Mouse (Mus musculus): ENCODE results near the gene Pnp. TPM values are rescaled to one million over a fixed set of nuclear protein-coding genes. Genes with fewer than 3 reads are reported as not detected.
"Not testable (repeated sequence)": the region's sequence is repeated elsewhere in the genome, so short reads cannot be mapped to it uniquely, and the experiment has no call there.

Gene Pnp
- polyA plus RNA-seq, 1 experiment from 2014 or later: 24.6 TPM

DNA sequence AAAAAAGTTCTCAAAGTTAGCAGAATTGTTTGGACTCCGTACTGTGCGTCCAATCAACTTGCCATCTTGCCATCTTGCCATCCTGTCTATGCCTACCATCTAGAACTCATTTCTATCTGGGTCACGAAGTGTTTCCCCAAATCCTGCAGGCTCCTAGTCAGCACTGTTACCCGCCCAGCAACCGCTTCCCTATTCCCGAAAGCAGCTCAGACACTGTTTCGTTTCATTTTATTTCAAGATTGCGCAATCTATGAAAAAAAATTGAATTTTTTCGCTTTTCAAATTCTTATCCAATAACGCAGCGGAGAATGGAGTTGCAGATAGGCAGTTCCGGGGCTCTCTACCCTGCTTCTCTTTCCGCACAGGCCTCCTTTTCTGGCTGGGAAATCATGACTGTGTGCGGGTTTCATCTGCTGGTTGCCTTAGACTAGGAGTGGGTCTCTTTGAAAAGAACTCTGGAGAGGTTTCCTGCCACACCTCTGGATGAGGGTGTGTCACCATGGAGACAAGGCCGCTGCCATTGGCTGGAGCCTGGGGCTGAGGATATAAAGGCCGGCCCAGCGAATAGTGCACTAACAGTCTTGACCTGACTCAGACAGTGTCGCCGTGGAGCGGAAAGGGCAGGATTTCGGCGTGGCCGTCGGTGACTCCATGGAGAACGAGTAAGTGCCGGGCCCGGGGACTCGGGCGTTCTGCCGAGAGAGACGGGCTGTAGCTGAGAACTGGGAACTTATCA lies 13.2 kb downstream of the Pnp start, which contains the start of gene Gm49342:
Gene Gm49342 (plus strand): TSS at position 586 of the 736 bp plus-strand sequence.
- H3K27me3 ChIP-seq (ENCODE audit: control insufficient read depth, insufficient read depth, low read length): no peaks in the 10 kb centered on the region
- peak within 1 kb of the TSS; percentile 34 for H3K4me3 ChIP-seq (replicated peaks; ENCODE audit: low read depth, low read length)
- 18% methylated on average over 31 of the region's 31 CpGs for WGBS
- H3K27ac ChIP-seq (replicated peaks; ENCODE audit: low read depth, low read length): peak within 1 kb of the TSS; percentile 81
- no peaks in the 10 kb centered on the region for H3K36me3 ChIP-seq (ENCODE audit: control insufficient read depth, insufficient read depth, low read length)
- H3K9ac ChIP-seq (replicated peaks; ENCODE audit: low read length): peak within 1 kb of the TSS; percentile 51
- no peaks in the 10 kb centered on the region for H3K4me1 ChIP-seq (ENCODE audit: control insufficient read depth, insufficient read depth, low read length)
- DNase-seq: peak; percentile 90
- peak within 1 kb of the TSS; percentile 53 for H3K4me2 ChIP-seq (ENCODE audit: low read length)
- H3K9me3 ChIP-seq (ENCODE audit: control insufficient read depth, low read length): no peaks in the 10 kb centered on the region
- peak; percentile 96 for ATAC-seq (ENCODE audit: low FRiP score, low TSS enrichment)

DNA sequence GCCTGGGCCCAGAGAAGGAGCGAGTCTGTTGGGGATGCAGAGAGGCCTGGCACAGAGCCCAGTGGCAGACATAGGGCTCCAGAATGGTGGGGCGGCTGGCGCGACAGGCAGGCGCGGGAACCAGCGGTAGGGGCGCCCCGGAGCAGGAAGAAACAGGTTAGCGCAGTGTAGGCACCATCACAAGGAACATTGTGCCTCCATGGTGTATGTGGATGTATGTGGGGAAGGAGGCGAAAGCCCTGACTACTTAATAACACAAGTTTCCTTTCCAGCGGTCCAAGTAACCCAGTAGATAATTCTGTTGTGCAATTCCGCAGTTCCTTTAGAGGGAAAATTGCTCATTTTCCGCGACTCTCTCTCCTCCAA lies 13.8 kb downstream of the Pnp start:
- H3K27me3 ChIP-seq (ENCODE audit: control insufficient read depth, insufficient read depth, low read length); H3K4me1 ChIP-seq (ENCODE audit: control insufficient read depth, insufficient read depth, low read length); H3K36me3 ChIP-seq (ENCODE audit: control insufficient read depth, insufficient read depth, low read length); H3K9me3 ChIP-seq (ENCODE audit: control insufficient read depth, low read length): not testable (repeated sequence)
- peak overlapping the region; percentile 51 for H3K9ac ChIP-seq (replicated peaks; ENCODE audit: low read length)
- H3K27ac ChIP-seq (replicated peaks; ENCODE audit: low read depth, low read length): peak overlapping the region; percentile 81
- peak; percentile 73 for DNase-seq
- 1% methylated on average over 15 of the region's 15 CpGs for WGBS
- peak overlapping the region; percentile 53 for H3K4me2 ChIP-seq (ENCODE audit: low read length)
- ATAC-seq (ENCODE audit: low FRiP score, low TSS enrichment): peak; percentile 96
- H3K4me3 ChIP-seq (replicated peaks; ENCODE audit: low read depth, low read length): peak overlapping the region; percentile 34

GRCm38 (mm10) chr14:50945081-50945480 lies 14.2 kb downstream of the Pnp start:
- not testable (repeated sequence) for H3K27me3 ChIP-seq (ENCODE audit: control insufficient read depth, insufficient read depth, low read length); DNase-seq; ATAC-seq (ENCODE audit: low FRiP score, low TSS enrichment); H3K36me3 ChIP-seq (ENCODE audit: control insufficient read depth, insufficient read depth, low read length); H3K9me3 ChIP-seq (ENCODE audit: control insufficient read depth, low read length); H3K4me1 ChIP-seq (ENCODE audit: control insufficient read depth, insufficient read depth, low read length)
- peak overlapping the region; percentile 81 for H3K27ac ChIP-seq (replicated peaks; ENCODE audit: low read depth, low read length)
- peak overlapping the region; percentile 53 for H3K4me2 ChIP-seq (ENCODE audit: low read length)
- 11% methylated on average over 6 of the region's 6 CpGs for WGBS
- peak overlapping the region; percentile 34 for H3K4me3 ChIP-seq (replicated peaks; ENCODE audit: low read depth, low read length)
- peak overlapping the region; percentile 51 for H3K9ac ChIP-seq (replicated peaks; ENCODE audit: low read length)

GRCm38 (mm10) chr14:50945526-50945925 lies 14.6 kb downstream of the Pnp start:
- not testable (repeated sequence) for H3K27ac ChIP-seq (replicated peaks; ENCODE audit: low read depth, low read length); H3K27me3 ChIP-seq (ENCODE audit: control insufficient read depth, insufficient read depth, low read length); H3K4me1 ChIP-seq (ENCODE audit: control insufficient read depth, insufficient read depth, low read length); ATAC-seq (ENCODE audit: low FRiP score, low TSS enrichment); H3K36me3 ChIP-seq (ENCODE audit: control insufficient read depth, insufficient read depth, low read length); DNase-seq; H3K9me3 ChIP-seq (ENCODE audit: control insufficient read depth, low read length)
- Histone ChIP-seq H3K9ac (replicated peaks; ENCODE audit: low read length) (0 out of 2 replicates have a peak overlapping the region, but pooled peaks have one; percentile 51), H3K4me3 (replicated peaks; ENCODE audit: low read depth, low read length) (peak overlapping the region; percentile 34), H3K4me2 (ENCODE audit: low read length) (peak overlapping the region; percentile 53)
- 33% methylated on average over 3 of the region's 3 CpGs for WGBS

- H3K27ac ChIP-seq (replicated peaks; ENCODE audit: low read depth, low read length): no peak overlapping the region
- H3K4me3 ChIP-seq (replicated peaks; ENCODE audit: low read depth, low read length): no peak overlapping the region
- H3K4me1 ChIP-seq (ENCODE audit: control insufficient read depth, insufficient read depth, low read length): no peaks in the 10 kb centered on the region
- 0 out of 2 replicates have a peak, but pooled peaks cover 6% of the 10 kb centered on the region for H3K36me3 ChIP-seq (ENCODE audit: control insufficient read depth, insufficient read depth, low read length)
- DNase-seq: no peak
- no peaks in the 10 kb centered on the region for H3K27me3 ChIP-seq (ENCODE audit: control insufficient read depth, insufficient read depth, low read length)
- no peak for ATAC-seq (ENCODE audit: low FRiP score, low TSS enrichment)
- WGBS: 89% methylated on average over 10 of the region's 10 CpGs
- H3K9ac ChIP-seq (replicated peaks; ENCODE audit: low read length): no peak overlapping the region
- H3K4me2 ChIP-seq (ENCODE audit: low read length): no peak overlapping the region
- no peaks in the 10 kb centered on the region for H3K9me3 ChIP-seq (ENCODE audit: control insufficient read depth, low read length)
Measured at GRCm38 (mm10) chr14:50955487-50955886, 24.6 kb downstream of the Pnp start.

DNA sequence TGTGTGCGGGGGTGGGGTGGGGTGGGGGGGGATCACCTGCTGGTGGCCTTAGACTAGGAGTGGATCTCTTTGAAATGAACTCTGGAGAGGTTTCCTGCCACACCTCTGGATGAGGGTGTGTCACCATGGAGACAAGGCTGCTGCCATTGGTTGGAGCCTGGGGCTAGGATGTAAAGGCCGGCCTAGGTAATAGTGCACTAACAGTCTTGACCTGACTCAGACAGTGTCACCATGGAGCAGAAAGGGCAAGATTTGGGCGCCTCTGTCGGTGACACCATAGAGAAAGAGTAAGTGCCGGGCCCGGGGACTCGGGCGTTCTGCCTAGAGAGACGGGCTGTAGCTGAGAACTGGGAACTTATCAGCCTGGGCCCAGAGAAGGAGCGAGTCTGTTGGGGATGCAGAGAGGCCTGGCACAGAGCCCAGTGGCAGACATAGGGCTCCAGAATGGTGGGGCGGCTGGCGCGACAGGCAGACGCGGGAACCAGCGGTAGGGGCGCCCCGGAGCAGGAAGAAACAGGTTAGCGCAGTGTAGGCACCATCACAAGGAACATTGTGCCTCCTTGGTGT lies 25.1 kb downstream of the Pnp start, which contains the start of gene Pnp2:
Gene Pnp2 (plus strand): TSS at position 51 of the 567 bp plus-strand sequence.
- not testable (repeated sequence) for H3K4me3 ChIP-seq (replicated peaks; ENCODE audit: low read depth, low read length); H3K9ac ChIP-seq (replicated peaks; ENCODE audit: low read length); H3K27me3 ChIP-seq (ENCODE audit: control insufficient read depth, insufficient read depth, low read length); H3K9me3 ChIP-seq (ENCODE audit: control insufficient read depth, low read length); H3K27ac ChIP-seq (replicated peaks; ENCODE audit: low read depth, low read length); H3K36me3 ChIP-seq (ENCODE audit: control insufficient read depth, insufficient read depth, low read length); H3K4me1 ChIP-seq (ENCODE audit: control insufficient read depth, insufficient read depth, low read length)
- peak; percentile 86 for ATAC-seq (ENCODE audit: low FRiP score, low TSS enrichment)
- peak within 1 kb of the TSS; percentile 36 for H3K4me2 ChIP-seq (ENCODE audit: low read length)
- peak; percentile 44 for DNase-seq
- WGBS: 7% methylated on average over 19 of the region's 19 CpGs

DNA sequence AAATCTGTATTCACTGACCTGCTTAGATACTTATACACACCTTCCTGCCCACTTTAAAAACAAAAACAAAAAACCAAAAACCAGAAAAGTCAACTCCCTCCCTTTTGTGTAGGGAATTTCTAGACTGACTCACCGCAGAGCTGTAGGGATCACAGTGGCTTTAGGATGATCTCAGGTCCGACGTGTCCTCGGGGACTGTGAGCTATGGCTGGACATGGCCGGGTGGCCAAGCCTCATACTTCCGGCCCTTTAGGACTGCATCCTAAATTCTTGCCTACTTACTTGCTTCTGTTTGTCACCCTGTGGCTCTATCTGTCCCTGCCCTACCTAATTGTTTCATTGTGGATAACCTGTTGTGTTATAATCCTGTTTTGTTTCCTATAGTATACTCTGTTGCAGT lies 25.8 kb downstream of the Pnp start:
- not testable (repeated sequence) for H3K4me2 ChIP-seq (ENCODE audit: low read length); H3K9me3 ChIP-seq (ENCODE audit: control insufficient read depth, low read length); H3K36me3 ChIP-seq (ENCODE audit: control insufficient read depth, insufficient read depth, low read length); ATAC-seq (ENCODE audit: low FRiP score, low TSS enrichment); DNase-seq; H3K27ac ChIP-seq (replicated peaks; ENCODE audit: low read depth, low read length); H3K4me1 ChIP-seq (ENCODE audit: control insufficient read depth, insufficient read depth, low read length); H3K9ac ChIP-seq (replicated peaks; ENCODE audit: low read length); H3K4me3 ChIP-seq (replicated peaks; ENCODE audit: low read depth, low read length); H3K27me3 ChIP-seq (ENCODE audit: control insufficient read depth, insufficient read depth, low read length)
- WGBS: 66% methylated on average over 6 of the region's 6 CpGs

DNA sequence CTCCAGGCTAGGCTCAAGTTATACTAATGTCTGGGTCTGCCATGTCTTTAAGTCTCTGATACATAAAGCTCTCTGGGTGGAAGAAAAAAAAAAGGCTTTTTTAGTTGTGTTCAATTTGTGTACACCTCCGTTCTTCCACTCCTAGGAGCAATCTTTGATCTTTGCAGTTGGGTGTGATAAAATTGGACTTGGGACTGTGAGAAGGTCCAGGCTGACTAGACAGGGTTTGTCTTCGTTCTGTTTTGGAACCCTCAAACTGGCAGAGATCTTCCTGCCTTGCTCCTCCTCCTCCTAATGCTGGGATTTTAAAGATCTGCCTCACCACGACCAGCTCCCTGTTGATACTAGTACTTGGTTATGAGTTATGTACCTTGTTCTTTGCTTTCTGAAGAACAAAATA lies 26.3 kb downstream of the Pnp start:
- H3K4me3 ChIP-seq (replicated peaks; ENCODE audit: low read depth, low read length); H3K27me3 ChIP-seq (ENCODE audit: control insufficient read depth, insufficient read depth, low read length); ATAC-seq (ENCODE audit: low FRiP score, low TSS enrichment); H3K9me3 ChIP-seq (ENCODE audit: control insufficient read depth, low read length); DNase-seq; H3K4me1 ChIP-seq (ENCODE audit: control insufficient read depth, insufficient read depth, low read length); H3K9ac ChIP-seq (replicated peaks; ENCODE audit: low read length); H3K4me2 ChIP-seq (ENCODE audit: low read length); H3K27ac ChIP-seq (replicated peaks; ENCODE audit: low read depth, low read length); H3K36me3 ChIP-seq (ENCODE audit: control insufficient read depth, insufficient read depth, low read length): not testable (repeated sequence)
- WGBS: 76% methylated on average over 3 of the region's 3 CpGs
